Mouse (Mus musculus) megakaryocyte progenitor cell, adult 5-6 weeks (primary cell): Measurements from ENCODE around the gene Vax2. TPM values are rescaled to one million over a fixed set of nuclear protein-coding genes. Genes with fewer than 3 reads are reported as not detected.

Experiments used
- ATAC-seq: replicated peaks from 2 replicates; pipeline ENCODE4 v1.8.0; 2016; ENCODE audit warnings: mild to moderate bottlenecking, moderate TSS enrichment, inconsistent platforms; ENCODE audit not compliant: poor library complexity
- total RNA-seq, 2 experiments: library from RNA; stranded (forward) in 1 of 2; stranded (reverse) in 1 of 2; fragments of 157-497, 149-512 nt in 1 of 2; fragments of 200-1000 nt in 1 of 2; gene quantifications; 2 replicates each; pipeline versions ENCODE4 v1.2.3 to v1.2.4; 2015 to 2017

The Vax2 gene
- total RNA-seq (2015) (not detected in 2 replicates), total RNA-seq (2017) (not detected in 2 replicates)

DNA sequence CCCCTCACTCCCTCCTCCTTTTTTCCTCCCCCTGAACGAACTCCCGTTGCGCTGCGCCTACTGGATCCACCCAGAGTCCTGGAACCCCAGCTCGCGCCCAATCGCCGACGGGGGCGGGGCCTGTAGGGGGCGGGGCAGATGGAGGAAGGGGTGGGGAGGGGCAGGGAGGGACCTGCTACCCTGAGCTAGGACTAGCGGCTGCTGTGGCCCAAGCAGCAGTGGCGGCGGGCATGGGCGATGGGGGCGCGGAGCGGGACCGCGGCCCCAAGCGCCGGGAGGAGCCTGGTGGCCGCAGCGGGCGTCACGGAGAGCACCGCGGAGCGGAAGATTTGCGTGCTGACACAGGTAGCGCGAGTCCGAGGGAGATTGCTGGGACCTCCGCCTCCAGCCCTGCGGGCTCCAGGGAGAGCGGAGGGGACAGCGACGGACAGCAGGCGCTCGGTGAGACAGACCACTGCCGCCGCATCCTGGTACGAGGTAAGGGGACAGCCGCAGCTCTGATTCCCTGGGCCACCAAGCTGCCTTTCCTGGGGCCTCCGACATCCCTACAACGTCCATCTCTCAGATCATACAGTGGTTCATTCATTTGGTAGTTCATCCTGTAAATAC is at the start of gene Vax2:
TSS of gene Vax2 (plus strand) at position 198 of the 609 bp plus-strand sequence.
- peak; percentile 63 for ATAC-seq

DNA sequence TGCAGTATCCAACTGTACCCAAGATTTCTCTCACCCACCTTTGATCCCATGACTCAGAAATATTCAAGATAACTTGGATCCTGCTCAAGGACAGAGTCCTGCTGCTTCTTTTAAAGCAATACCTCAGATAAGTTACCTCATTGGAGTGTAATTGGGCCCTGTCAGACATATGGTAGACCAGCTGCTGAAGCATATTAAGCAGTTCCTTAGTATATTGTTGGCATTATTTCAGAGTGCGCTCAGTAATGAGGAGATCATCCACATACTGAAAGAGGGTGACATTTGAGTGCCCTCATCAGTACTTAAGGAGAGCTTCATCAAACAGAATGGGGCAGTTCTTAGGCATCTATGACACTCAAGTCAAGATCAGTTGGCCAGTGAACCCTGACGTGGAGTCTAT is 46.1 kb upstream of the Vax2 start:
- ATAC-seq = no peak

DNA sequence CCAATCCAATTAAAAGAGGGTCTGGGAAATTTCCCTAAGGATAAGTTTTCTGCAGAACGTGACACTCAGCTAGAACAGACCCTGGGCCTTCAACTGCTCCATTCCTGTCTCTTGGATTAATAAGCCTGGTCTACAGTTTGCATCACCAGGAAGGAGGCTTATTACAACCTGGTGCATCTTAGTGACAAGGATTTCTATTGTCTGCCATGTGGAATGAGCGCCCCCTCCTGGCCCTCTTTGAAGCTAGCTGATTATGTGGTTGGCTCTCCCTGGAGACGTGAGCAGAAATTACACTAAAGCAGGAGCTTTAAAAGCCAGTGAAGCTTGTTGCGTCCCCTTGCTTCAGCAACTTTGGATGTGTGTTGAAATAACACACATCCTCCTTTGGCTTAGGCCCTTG is 37.7 kb upstream of the Vax2 start:
- ATAC-seq = peak; percentile 77

DNA sequence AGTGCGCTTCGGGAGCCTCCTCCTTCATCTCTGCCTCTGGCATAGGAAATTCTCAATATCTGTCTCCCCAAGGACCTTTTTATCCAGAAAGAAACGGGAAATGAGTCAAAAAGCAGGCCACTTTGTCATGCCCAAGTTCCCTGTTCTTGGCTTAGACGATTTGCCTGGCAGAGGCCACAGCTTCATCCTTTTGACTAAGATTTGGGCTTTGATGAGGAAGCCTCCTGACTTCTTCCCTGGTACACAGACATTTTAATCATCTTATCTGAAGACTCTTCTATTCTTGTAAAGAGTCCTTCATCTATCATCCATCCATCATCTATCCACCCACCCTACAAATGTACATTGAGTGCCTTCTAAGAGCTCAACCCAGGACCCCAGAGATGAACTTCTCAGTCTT is 33.3 kb upstream of the Vax2 start, which contains the start of gene Cd207:
TSS of gene Cd207 (minus strand) at position 101 of the 400 bp plus-strand sequence.
- ATAC-seq = no peak

DNA sequence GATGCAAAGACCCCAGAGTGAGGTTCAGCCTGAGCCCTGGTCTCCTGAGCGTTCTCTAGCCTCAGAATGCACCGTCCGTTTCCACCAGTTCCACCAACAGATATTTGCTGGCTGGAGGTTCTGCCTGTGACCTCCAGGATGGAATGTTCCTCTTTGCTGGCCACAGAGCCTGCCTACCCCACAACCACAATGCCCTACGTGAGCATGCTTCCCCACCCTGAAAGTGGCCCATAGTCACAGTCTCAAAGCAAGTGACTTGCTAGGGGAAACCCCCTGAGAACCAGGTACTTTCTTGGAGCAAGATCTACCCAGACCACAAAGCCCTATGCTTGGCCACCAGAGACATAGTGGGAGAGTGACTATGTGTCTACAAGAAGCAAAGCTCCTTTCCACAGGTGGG is 21.7 kb upstream of the Vax2 start:
- peak; percentile 50; the same call in 1 of the 2 replicates for ATAC-seq

DNA sequence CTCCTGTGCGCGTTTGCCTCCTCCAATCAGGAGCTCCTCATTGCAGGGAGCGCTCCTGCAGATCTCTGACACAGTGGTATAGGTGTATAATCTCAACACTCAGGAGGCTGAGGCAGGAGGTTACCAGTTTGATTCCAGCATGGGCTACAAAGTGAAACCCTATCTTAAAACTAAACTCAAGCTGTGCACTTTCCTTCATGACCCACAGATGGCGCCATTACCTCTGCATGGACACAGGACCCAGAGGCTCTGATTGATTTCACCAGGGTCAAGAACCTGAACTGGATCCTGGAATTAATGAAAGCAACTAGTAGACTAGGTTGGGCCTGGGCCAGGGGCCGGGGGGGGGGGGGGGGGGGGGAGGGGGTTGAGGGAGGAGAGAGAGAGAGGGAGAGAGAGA is 20.8 kb upstream of the Vax2 start:
- peak; percentile 69 for ATAC-seq

DNA sequence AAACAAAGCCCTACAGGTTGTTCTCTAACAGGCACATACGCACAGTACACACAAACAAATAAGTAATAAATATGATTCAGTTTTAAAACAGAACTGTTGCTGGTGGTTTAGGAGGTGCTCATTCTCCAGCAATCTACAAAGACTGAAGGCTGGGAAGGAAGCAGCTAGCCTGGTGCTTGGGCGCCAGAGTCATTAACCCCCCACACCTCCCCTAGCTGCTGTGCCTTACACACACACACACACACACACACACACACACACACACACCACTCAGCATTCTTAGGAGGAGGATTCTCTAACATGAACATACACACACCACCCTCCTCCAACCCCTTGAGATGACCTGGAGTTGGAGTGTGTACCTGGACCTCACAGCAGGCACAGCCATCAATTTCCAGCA is 20.1 kb upstream of the Vax2 start:
- ATAC-seq = no peak

DNA sequence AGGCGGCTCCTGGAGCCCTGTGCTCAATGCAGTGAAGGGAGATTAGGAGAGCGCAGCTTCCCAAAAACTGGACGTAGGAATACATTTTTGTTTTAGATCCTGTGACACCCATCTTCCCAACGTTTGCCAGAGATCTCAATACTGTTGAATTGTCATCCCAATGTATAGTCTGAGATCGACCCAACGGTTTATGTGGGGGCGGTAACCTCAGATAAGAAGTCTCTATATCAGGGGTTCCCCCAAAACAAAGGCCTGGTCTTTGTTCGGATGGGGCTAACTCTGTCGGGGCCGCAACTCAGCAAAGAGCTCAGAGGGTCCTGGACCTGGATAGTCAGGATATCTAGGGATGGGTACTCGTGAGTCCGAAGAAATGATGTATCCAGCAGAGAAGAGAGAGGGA is 18.1 kb upstream of the Vax2 start:
- ATAC-seq = no peak

DNA sequence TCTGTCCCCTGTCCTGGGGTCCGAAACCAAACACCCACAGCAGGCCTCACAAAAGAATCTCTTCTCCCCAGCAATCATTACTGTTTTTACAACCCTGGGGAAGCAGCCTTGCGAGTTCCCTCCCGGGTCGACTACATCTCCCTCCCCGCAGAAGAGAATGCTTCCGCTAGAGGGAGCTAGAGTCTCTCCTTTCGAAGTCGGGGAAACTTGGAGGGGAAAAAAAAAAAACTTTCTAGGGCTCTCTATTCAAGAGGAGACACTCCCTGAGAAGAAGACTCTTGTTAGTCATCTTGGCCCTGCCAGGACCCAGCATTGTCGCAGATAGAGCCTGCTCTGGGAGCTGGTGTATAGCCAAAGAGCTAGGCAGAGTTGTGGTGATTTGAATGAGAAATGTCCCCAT is 17.2 kb upstream of the Vax2 start:
- peak; percentile 59 for ATAC-seq

DNA sequence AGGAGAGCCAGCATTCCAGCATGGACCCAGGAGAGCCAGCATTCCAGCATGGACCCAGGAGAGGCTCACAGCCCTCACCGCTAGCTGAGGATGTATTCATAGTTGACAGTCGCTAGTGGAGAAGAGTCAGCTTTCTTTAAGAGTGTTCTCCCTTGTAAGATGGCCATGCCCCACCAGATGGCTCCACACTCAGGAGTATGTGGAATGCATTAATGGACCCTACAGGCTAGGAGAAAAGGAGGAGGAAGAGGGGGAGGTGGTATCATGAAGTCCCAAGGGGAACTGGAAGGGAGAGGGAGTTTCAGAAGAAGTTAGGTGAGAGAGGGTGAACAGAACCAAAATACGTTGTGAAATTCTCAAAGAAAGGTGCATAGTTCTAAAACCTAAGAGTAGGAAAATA is 15.3 kb upstream of the Vax2 start:
- no peak for ATAC-seq

DNA sequence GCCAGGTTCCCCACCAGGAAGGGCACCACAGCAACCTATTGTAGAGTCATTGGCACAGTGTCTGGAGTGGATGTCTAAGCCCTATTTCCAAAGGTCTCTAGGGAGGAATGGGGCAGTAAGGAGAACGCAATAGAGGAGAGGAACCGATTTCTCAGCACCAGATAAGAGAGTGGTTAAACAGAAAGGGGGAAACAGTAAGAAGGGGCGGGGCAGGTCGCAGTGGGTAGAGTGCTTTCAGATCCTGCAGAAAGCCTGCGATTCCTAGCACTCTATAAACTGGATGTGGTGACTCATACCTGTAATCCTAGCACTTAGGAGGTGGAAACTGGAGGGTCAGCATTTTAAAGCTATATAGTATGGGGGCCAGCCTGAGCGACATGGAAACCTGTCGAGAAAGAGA is 14.4 kb upstream of the Vax2 start:
- peak; percentile 60; the same call in 1 of the 2 replicates for ATAC-seq

DNA sequence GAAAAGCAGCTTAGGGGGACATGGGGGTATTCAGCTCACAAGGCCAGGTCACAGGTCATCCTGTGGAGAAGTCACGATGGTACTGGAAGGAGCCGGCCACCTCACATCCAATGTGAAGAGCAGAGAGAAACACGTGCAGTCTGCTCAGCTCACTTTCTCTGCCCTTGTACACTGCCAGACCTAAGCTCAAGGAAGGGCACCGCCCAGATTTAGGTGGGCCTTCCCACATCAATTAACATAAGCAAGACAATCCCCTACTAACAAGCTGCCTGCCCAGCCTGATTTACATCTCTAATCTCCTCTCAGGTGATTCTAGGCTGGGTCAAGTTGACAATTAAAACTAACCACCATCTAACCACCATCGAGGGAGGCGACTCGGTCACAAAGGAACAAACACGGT is 13.1 kb upstream of the Vax2 start:
- no peak for ATAC-seq

DNA sequence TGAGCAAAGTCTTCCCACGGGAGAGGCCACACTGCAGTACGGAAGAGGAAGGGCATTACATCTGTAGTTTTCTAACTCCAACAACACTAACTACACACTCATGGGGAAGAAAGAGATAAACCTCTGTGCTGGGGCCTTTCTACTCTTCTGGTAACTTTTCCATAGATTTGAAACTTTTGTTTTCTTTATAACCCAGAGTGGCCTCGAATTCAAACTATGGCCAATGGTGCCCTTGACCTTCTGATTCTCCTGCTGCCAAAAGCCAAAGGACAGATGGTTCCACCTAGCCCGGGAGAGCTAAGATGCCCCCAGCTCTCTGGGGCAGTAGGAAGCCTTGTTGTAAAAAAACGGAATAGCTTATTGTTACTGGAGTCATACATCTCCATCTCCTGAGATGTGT is 11.1 kb upstream of the Vax2 start:
- no peak for ATAC-seq

DNA sequence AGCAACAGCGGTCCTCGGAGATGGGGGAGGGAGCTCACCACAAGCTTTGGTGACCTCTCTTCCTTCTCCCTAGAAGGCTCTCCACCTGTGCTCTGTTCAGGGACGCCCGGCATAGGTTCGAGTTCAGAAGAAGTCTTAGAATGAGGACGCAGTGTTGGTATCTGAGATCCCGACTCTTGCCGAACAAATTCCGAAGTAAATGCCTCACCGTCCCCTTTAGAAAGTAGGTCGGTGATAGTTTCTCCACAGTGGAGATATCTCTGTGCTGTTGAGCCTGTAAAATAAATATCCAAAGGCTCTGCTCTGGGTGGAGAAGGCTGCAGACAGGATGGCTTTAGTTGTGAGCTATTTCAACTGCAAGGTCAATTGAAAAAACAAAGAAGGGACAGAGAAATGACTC is 10.1 kb upstream of the Vax2 start:
- ATAC-seq = no peak

DNA sequence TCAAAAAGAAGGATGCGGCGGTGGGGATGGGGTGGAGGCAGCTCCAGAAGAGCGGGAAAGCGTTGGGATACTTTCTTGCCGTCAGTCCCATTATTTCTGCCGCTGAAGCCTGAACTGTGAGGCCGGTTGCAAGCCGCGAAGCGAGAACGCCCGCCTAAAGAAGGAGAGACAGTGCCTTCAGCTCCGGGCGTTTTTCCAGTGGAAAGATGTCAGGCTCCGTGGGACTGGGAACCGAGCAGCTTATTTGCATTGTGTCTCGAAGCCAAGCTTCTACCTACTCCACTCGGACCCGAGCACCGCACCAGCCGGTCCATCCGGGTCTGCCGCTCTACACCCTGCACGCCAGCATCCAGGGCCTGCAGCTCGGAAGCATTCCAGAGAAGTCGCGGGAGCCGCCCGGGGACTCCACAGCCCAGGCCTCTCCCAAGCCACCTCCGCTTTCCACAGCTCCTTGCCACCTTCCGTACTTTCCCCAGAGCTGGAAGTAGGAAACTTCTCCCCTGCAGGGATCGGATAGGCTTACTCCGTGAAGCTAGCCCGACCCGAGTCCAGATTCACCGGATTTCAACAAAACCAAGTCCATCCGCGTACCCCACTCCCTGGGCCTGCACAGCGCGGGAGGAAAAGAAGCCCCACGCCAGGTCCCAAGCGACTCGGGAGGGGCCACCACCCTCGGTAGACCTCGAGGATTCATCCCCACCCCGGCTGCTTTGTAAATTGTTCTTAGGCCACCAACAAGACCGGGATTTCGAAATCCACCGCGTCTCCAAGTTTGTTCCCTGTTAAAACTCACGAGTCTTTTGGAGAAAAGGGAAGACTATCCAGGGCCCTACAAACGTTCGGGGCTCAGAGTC is 8.7 kb upstream of the Vax2 start:
- no peak for ATAC-seq

DNA sequence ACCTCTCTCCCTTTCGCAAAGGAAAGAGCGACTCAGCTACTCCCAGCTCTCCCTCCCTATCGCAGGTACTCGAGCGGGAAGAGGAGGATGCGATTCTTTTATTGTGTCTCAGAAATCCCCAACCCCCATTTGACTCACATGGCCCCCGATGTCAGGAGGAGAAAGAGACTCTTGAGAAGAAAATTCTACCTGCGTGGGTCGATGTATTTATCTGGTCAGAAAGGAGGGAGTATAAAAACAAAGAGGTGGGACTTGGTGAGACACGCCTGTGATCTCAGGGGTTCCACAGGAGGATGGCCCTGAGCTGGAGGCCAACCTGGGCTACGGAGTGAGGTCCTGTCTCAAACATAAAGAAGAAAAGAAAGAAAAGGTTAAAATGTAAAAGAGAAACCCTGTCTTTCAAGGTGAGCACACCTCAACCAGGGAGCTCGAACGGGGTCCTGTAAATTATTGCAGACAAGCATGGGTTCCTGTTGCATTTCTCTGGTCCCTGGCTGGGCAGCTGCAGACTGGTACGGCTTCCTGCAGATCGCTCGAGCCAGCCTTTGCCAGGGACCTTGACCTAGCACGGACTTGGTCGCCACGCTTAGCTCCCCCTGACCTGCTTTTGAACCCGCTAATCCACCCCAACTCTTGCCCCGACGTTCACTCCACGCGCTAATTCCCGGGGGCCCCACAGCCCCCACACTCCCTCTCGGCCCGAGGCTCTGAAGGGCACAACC is 7.9 kb upstream of the Vax2 start:
- no peak for ATAC-seq

DNA sequence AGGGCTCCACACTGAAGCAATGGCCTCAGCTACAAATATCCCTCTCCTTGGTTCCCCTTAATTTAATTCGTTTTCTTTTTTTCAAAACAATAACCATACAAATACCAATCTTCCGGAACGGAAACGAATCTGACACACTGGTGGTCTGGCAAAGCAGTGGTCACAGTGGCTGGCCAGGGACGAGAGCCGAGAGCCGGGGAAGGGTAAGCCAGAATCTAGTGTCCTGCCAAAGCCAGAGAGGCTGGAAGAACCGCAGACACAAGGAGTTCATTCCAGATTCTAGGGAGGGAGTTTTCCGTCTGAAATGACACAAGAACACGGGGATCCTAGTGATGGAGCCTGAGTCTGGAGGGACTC is 7.4 kb upstream of the Vax2 start:
- ATAC-seq = no peak

DNA sequence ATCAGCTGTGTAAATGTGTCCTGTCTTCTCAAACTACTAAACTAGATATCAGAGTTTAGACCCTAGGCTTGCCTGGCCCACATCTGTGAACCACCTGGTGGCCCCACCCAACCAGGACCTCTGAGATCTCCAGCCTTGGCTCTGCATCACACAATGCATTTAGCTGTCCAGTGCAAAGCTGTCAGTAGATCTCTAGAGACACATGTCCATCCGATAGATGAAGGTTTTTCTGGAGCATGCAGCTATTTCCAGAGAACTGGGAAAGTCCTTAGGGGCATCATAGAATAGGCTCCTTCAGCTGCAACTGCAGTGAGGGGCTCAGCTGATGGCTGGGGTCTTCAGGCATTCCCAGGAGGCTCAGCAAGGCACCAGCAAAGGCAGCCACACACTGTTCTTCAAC is 6.8 kb upstream of the Vax2 start:
- ATAC-seq = no peak

DNA sequence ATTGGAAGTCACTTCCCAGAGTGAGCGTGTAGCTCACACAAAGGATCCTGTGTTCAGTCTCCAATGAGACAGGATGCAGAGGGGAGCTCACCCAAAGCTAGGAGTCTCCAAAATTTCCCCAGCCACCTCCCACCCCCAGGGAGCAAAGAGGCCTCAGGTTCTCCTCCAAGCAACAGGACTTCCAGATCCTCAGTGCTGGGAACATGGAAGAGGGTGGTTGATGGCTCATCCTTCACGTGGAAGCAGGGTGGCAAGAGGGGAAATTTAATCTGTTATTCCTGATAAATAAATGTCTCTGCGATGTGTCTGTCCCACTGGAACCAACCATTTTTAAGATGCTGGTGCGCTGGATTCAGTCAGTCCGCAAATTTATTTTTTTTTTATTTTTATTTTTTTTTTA is 6.4 kb upstream of the Vax2 start:
- ATAC-seq = no peak

DNA sequence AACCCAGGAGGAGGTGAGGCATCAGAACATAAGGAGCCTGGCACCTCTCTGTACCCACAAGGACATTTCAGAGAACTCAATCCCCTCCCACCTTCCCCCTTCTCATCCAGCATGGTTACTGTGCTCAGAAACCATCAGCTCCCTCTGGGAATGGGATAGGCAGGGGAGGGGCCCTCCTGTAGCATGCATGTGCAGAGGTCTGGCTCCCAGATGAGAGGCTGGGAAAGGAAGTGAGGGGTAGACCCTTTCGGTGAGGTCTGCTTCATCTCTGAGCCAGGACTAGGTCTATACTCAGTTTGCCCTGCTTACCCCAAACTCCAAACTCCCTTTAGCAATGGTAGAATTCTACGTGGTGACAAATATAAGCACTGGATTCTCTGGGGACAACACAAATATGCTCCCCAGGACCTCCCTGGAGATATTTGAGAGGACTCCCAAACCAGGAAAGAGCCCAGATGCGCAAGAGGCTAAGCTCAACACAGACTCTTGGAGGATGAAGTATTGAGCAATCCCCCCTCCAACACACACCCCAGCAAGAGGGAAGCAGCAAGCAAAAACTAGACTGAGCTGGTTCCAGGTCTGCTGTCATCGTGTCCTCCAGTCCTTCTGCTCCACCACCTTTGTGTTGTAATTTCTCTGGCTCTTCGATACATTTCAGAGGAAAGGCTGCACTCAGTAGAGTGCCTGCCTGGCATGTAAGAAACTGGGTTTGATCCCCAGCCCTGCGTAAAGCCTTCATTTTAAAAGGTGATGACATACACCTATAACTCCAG is 3.1 kb upstream of the Vax2 start:
- peak; percentile 62 for ATAC-seq
